Mouse (Mus musculus) heart, postnatal 0 days (tissue): ENCODE results near the gene C5ar1.

ENCODE experiments used
- CTCF ChIP-seq: IDR thresholded peaks from 2 replicates; pipeline ENCODE4 v1.5.1; 2016; ENCODE audit warnings: antibody characterized with exemption, control low read depth, low read depth
- EP300 ChIP-seq: IDR thresholded peaks from 2 replicates; pipeline ENCODE4 v1.6.1; 2016; ENCODE audit warnings: antibody characterized with exemption, low read depth

DNA sequence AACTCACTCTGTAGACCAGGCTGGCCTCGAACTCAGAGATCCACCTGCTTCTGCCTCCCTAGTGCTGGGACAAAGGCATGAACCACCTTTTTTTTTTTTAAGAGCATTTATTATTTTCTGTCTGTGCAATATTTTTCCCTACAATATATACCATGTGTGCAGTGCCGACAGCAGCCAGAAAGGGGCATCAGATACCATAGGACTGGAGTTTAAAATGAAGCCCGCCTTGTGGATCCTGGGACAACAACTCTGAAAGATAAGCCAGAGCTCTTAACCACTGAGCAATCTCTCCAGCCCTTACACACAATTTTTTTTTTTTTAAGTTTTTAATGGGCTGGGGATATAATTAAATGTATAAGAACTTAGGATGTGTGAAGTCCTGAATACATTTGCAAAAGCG is 35.0 kb upstream of the C5ar1 start:
- TF ChIP-seq CTCF, result peak; percentile 52
- TF ChIP-seq EP300, result no peak
